Mouse (Mus musculus) layer of hippocampus, postnatal 25 days (tissue): ENCODE results near the gene Rif1. TPM values are rescaled to one million over a fixed set of nuclear protein-coding genes. Genes with fewer than 3 reads are reported as not detected.
A peak's percentile ranks its signal among the peaks of the same experiment; 100 is the strongest.

Experiments used
- DNase-seq, 2 experiments: peaks; one replicate each; pipeline ENCODE4 v3.0.0; 2022; ENCODE audit warnings: mixed read lengths in 2 of 2, low spot score in 1 of 2; ENCODE audit errors: extremely low spot score in 1 of 2
- total RNA-seq, 2 experiments: library from RNA; stranded (reverse); gene quantifications; 2 replicates each; pipeline ENCODE4 v1.2.3; 2021

Rif1 gene
- 10 to 100 TPM; 24.5 to 27.4 TPM for total RNA-seq

DNA sequence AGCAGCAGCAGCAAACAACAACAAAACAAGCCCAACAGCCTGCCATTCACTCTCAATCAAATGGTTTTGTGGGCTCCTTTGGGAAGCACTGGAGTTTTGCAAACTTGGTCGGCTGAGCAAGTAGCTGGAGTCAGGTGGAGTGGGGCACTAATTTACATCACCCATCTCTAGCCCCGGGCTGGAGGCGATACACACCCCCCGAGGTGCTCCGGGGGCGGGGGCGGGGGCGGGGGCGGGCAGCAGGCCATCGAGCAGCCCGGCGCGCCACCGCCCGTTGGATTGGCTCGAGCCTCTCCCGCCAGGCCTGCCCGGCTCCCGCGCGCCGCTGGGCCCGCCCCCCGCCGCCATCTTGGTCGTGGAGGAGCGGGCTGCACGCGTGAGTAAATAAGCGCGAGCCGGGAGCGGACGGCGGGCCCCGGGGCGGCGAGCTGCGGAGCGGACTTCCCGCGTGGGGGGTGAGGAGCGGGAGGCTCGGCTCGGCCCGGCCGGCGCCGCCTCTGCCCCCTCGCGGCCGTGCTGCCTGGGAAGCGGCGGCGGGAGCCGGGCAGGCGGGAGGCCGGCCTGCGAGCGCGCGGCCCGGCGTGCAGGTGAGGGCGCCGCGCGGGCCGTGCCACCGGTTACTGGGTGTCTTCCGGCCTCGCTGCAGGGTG lies at the start of gene Rif1:
Gene Rif1 (plus strand): TSS at position 342 of the 650 bp plus-strand sequence.
- peak; percentile 70 to 76 for DNase-seq

DNA sequence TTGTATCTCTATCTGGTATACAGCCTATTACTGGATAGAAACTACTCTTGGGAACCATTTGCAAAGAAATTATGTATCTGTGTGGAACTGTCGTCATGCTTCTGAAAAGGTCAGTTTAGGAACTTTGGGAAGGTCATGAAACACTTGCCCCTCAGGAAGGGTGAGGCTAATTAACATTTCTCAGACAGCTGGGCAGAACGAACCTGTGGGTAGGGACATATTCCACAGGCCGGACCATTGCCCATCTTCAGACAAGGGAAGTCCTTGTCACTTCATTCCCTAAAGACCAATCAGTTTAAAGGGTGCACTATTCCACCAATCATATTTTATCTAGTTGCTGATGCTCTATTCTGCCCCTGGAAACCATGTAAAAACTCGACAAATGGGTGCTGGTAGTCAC lies 45.6 kb upstream of the Rif1 start:
- no peak for DNase-seq

DNA sequence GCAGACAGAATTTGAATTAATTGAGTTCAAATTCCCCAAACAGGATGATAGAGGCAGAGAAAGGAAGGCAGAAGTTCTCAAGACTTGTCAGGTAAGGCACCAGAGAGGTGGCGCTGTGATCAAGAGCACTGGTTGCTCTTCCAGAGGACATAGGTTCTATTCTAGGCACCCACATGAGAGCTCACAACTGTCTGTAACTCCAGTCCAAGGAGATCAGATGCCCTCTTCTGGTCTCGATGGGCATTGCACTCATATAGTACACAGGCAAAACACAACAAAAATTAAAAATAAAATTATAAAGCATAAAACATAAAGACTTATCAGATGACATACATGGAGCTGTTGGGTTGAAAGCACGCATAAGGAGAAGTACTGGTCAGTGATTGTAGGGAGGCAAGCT lies 43.2 kb upstream of the Rif1 start:
- no peak for DNase-seq

DNA sequence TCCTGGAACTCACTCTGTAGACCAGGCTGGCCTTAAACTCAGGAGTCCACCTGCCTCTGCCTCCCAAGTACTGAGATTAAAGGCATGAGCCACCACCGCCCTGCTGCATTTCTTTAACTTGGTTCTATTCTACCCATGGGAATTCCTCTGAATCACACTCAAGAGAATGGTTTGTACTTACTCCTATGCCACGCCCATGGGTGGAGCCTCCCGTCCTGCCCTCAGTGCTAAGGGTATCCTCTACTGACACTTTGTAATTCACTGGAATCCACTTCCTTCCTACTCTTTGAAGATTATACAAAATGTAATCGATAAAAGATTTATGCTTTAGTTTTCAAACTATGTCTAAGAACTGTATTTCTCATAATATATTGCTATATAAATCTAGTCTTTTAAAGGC lies 41.1 kb upstream of the Rif1 start:
- no peak for DNase-seq

DNA sequence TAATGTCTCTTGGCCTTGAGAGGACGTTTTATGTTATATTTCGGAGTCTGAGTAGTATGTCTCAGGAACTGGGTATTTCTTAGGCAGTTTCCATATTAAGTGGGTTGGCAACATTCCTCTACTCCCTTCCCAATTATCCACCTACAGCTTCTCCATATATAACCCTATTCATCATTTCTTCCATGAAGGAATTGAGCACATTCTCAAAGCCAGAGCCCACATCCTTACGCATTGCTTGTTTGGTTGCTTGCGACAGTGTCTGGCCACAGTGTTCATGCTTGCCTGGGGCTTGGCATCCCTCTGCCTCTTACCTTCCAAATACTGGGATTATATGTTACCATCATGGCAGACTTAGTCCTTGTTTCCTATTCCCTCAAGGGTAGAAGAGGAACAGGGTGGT lies 38.0 kb upstream of the Rif1 start:
- no peak for DNase-seq

DNA sequence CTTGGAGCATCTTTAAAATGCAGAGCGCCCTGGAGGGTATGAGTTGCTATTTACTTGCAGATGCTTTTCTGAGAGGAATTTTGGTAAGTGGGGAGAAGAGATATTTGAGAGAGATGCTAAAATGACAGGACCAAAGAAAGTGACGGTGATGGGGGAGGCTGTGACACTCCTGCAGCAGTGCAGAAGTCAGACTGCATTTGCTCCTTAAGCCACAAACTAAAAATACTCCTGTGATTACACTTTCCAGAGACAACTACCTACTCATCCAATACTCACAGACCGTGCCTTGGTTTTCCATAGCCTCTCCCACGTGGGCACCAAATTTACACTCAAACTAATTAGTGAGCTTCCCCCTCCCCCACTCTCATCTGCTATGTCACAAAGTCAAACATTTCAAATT lies 37.5 kb upstream of the Rif1 start:
- DNase-seq, result no peak

DNA sequence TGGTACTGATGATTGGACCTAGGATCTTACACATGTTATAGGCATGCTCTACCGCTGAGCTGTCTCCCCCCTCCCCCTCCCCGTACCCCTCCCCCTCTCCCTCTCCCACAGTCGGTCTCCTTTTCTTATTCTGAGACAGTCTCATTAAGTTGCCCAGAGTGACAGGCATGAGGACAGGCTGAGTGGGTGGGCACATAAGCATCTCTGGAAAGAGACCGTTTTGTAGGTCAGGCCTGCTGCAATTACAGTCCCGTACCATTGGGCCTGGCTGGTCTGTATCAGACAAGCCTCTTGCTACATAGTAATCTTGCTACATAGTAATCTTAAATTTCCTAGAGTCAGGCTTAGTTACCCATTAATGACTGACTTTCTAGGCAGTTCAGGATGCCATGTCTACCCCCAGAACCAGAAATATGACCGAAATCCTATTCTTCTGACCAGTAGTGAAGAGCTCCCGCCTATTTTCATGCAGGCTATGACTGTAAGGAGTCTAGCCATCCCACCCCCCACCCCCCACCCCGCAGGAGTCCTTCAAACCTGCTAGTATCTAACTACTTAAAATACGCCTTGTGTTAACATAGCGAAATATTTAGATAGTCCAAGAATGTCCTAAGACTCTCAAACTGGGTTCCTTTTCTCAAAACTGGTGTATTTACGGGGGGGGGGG lies 35.6 kb upstream of the Rif1 start:
- no peak for DNase-seq

DNA sequence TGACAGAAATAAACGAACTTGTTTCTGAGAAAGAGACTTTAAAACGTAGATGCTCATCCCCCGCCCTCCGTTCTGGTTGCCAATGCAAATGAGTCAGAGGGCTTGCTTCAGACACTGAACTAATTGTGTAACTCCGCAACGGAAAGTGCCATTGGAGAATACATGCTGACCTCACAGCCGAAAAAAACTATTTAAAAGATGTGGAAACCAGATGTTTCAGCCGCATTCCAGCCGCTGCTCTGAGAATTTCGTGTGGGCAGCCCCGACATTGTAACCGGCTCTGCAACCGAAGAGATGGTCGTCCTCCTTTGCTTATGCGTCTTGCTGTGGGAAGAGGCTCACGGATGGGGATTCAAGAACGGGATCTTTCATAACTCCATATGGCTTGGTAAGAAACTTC lies 34.8 kb upstream of the Rif1 start, which contains the start of gene Tnfaip6:
Gene Tnfaip6 (plus strand): TSS at position 128 of the 400 bp plus-strand sequence.
- peak in 1 of 2 experiments; percentile 14 for DNase-seq

DNA sequence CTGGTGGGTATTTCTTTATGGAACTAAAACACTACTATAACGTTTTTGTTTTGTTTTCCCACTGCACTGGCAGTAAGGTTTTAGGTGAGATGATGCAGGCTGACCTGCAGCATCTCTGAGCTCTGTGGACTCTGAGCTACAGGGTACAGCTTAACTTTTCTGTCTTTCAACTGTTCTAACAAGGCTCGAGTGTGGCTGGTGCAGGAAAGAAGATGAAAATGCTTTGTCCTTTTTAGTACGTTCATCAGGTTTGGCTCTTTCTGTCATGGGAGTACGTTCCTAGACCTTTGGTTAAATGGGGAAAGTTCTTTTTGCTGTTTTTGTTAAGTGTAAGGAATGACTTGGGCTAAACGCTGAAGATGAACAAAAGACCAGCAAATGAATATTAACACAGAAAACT lies 34.1 kb upstream of the Rif1 start:
- no peak for DNase-seq

DNA sequence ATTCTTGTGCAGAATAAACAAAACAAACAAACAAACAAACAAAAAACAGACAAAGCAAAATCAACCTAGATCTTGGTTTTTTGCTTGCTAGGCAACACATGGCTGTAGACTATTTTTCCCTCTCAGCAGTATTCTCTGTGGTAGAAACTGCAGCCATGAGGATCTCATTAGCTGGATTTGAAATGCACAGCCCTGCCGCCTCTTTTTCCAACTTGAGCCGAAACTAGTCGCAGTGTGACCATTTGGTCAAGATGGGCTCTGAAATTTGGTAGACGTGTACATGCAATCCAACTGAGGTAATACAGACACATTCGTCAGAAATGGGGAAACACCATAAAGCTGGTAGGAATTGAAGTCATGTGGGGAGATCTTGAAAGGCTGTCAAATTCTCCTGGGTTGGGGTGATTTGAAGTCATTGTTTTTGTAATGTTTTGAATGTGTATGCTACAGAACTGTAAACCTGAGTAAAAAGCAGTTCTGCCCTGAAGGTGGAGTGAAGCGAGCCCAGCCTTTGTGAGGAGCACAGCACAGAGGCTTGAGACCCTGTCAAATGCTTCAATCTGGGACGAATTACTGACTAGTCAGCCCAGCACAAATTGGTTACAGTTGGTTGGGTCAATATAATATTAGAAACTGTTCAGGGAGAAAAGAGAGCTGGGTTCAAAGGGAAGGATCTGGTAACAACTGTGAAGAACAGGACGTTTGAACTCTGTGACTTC lies 33.4 kb upstream of the Rif1 start:
- DNase-seq, result no peak

DNA sequence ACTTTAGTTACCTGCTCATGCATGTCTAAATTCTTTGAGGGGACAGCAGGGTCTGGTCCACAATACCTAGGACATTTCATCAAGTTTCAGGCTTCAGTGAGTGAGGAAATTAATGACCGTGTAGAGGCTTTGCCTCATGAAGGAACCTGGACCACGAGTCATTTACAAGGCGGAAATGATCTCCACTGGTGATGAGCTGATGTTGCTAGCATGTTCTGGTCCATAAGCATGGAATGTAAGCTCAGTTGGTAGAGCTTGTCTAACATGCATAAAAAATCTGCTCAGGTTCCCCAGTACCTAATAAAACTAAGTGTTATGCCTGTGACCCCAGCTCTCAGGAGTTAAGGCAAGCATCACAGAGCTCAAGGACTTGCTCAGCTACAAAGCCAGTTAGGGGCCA lies 30.5 kb upstream of the Rif1 start:
- no peak for DNase-seq

DNA sequence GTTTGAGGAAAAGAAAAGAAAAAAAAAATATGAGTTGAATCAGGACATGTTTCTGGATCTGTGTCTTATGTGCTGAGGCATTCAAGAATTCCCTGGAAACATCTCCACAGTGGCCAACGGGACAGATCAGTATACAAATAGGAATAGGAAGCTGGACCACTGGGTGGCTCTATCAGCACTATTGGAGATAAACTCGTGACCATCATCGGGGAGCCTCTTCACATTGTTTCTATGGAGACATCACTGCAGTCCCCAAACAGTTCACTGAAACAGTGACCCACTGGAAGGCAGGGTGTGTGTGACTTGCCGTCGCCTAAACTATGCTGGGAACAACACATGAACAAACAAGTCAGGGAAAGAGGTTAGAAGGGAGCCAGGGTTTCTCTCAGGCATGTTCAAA lies 29.9 kb upstream of the Rif1 start:
- no peak for DNase-seq

DNA sequence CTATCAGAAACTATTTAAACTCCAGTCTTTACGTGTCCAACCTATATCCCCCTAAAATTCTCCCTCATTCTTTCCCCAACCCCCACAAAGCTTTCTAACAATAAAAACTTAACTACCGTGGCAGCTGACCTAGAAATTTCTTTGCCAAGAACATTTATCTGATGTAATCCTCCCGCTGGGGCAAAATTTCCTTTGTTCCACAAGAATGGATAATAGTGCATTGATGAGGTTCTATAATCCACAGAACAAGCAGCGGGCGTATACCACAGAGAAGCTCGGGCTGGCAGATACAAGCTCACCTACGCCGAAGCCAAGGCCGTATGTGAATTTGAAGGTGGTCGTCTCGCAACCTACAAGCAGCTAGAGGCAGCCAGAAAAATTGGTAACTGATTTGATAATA lies 29.1 kb upstream of the Rif1 start:
- no peak for DNase-seq

DNA sequence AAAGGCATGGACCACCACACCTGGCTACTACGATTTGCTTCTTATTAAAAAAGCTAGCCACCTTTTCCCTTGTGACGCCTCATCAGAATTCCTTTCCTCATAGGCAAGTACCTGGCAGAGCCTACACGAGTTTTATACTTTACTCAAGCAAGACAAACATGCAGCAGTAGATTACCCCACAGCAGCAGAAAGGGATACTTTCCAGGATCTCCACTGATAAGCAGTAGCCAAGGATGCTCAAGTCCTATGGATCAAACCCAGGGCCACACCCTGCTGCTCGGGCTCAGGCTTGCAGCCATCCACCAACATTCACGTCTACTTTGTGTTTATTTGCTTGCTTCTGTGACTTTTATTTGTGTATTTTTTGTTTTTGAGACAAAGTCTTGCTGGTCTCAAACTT lies 26.6 kb upstream of the Rif1 start:
- DNase-seq, result no peak

DNA sequence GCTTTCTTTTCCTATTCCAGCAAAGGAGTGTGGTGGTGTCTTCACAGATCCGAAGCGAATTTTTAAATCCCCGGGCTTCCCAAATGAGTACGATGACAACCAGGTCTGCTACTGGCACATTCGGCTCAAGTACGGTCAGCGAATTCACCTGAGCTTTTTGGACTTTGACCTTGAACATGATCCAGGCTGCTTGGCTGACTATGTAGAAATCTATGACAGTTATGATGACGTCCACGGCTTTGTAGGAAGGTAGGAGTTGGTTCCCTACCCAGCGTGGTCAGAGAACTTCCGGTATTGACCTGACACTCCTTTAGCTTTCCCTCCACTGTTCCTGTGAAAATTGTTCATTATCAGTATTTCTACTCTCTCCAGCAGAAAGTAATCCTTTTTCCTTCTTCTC lies 21.8 kb upstream of the Rif1 start:
- DNase-seq, result no peak

DNA sequence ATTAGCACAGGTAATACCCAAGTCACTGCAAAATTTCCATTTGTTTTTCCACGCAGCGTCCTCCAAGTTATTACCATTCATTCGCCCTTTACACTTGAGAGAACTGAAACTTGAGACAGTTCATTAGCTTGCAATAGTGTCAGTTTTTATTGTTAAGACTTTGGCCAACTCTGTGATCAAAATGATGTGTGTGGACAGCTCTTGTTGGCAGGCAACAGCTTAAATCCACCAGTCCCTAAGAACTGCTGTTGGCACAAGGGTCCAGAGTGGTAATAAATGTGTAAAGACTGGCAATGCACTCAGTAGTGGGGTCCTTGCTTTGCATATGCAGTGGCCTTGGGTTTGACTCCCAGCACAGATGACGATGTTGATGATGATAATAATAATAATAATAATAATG lies 20.3 kb upstream of the Rif1 start:
- DNase-seq, result no peak

DNA sequence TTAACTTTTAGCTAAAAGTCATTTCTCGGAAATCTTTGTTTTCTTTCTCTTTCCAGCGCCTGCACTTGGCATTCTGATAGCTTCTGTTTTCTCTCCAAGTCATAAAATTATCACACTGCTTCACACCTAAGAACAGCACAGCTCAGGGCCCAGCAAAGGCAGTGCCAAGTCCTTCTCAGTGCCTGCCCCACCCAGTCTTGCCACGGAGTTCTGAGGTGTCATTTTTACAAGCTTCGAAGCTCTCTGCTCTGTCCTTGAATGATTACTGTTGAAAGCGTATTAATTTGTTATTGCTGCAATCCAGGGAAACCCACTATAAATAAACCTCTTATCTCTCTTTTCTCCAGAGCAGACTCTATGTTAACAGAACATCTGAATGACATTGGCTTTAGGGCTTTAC lies 19.1 kb upstream of the Rif1 start:
- no peak for DNase-seq

DNA sequence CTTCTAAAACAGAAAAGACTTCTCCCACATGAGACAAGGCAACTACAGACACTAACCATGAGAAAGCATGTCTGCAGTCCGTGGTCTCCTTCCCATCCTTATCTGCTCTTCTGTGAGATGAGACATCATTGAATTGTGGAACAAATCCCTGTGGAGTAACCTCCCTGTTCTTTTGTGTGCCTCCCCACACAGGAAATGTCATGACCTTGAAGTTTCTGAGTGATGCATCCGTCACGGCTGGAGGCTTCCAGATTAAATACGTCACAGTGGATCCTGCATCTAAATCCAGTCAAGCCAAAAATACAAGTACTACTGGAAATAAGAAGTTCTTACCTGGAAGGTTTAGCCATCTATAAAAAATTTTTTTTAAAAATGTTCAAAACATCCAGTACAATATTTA lies 17.0 kb upstream of the Rif1 start:
- DNase-seq, result no peak

DNA sequence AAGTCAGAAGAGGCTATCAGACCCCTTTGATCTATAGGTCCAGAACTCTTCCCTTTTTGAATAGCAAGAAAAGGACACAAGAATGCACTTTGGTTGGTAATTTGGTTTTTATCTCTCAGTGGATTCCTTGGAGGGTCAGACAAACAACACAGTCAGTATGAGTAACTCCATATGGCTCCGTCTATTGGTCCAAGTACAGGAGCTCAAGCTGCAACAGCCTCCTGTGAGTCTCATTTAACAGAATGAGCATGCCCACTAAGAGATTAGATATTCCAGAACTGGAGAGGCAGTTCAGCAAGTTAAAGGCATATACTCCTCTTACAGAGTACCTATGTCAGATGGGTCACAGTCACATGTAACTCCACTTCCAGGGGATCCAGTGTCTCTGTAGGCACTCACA lies 15.5 kb upstream of the Rif1 start:
- no peak for DNase-seq

DNA sequence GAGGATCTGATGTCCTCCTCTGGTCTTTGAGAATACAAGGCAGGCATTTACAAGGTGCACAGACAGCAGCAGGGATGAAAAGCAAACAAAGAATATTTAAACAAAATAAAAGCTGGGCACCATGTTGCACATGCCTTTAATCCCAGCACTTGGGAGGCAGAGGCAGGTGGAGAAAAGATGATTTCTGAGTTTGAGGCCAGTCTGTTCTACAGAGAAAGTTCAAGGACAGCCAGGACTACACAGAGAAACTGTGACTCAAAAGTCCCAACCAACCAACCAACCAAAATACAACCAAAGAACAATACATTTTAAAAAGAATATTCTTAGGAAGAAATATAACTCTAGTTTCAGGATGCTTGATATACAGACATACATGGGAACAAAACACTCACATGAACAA lies 15.0 kb upstream of the Rif1 start:
- DNase-seq, result no peak

DNA sequence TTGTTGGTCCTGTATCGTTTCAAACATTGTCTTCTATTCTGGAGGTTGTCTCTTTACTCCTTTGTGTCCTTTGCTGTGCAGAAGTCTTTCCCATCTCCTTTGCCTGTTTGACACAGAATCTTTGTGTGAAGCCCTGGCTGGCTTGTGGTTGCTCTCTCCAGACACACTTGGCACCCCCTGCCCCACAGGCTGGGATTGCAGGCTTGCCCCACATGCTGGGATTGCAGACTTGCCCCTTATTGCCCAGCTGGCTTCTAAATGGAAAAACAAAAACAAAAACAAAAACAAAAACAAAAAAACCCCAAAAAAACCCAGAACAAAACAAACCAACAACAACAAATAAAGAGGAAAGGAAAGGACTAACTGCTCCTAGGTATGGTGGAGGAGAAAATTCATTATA lies 4.0 kb upstream of the Rif1 start:
- no peak for DNase-seq

DNA sequence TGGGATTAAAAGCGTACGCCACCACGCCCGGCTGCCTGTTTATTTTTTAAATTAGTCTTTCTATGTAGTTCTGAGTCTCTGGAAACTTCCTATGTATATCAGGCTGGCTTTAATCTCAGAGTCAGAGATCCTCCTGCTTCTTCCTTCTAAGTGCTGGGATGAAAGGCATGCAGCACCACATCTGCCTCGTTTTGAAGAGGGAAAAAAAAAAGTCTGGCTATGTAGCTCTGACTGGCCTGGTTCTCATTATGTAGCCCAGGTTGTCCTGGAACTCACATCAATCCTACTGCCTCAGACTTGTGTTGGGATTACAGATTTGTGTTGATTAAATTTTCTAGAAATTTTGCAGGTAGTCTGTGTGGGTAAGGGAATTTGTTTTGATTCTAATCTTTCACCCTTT lies 1.8 kb upstream of the Rif1 start:
- no peak for DNase-seq
